Mouse (Mus musculus): Measurements from ENCODE around the gene P2rx4. TPM values are rescaled to one million over a fixed set of nuclear protein-coding genes. Genes with fewer than 3 reads are reported as not detected.

P2rx4 gene
- polyA plus RNA-seq, 1 experiment from 2014 or later = 8.6 TPM

GRCm38 (mm10) chr5:122767283-122767682 lies 59.9 kb downstream of the P2rx4 start:
- Histone ChIP-seq H3K27me3 (no peaks in the 10 kb centered on the region), H3K4me2 (replicated peaks) (no peak overlapping the region), H3K9ac (no peak overlapping the region), H3K9me3 (no peaks in the 10 kb centered on the region), H3K4me3 (no peak overlapping the region), H3K27ac (no peak overlapping the region), H3K36me3 (0 out of 2 replicates have a peak, but pooled peaks cover 19% of the 10 kb centered on the region), H3K4me1 (peaks cover 15% of the 10 kb centered on the region)
- 93% methylated on average over 11 of the region's 11 CpGs for WGBS
- no peak for ATAC-seq (ENCODE audit: insufficient number of reproducible peaks, insufficient read depth, low FRiP score, low TSS enrichment)

- H3K9ac ChIP-seq = no peak overlapping the region
- no peaks in the 10 kb centered on the region for H3K27me3 ChIP-seq
- ATAC-seq (ENCODE audit: insufficient number of reproducible peaks, insufficient read depth, low FRiP score, low TSS enrichment) = no peak
- no peak overlapping the region for H3K4me2 ChIP-seq (replicated peaks)
- H3K9me3 ChIP-seq = no peaks in the 10 kb centered on the region
- 87% methylated on average over 15 of the region's 15 CpGs for WGBS
- H3K4me1 ChIP-seq = peaks cover 10% of the 10 kb centered on the region
- H3K4me3 ChIP-seq = no peak overlapping the region
- H3K36me3 ChIP-seq = 0 out of 2 replicates have a peak, but pooled peaks cover 13% of the 10 kb centered on the region
- H3K27ac ChIP-seq = no peak overlapping the region
Observed at GRCm38 (mm10) chr5:122769101-122769568, 61.8 kb downstream of the P2rx4 start.

- Histone ChIP-seq H3K4me2 (replicated peaks) (no peak overlapping the region), H3K36me3 (0 out of 2 replicates have a peak, but pooled peaks cover 13% of the 10 kb centered on the region), H3K9me3 (no peaks in the 10 kb centered on the region), H3K4me3 (no peak overlapping the region), H3K27ac (peak overlapping the region; percentile 67), H3K9ac (0 out of 2 replicates have a peak overlapping the region, but pooled peaks have one; percentile 1), H3K4me1 (peaks cover 10% of the 10 kb centered on the region), H3K27me3 (no peaks in the 10 kb centered on the region)
- ATAC-seq (ENCODE audit: insufficient number of reproducible peaks, insufficient read depth, low FRiP score, low TSS enrichment) = no peak
- WGBS = 51% methylated on average over 7 of the region's 7 CpGs
Observed at GRCm38 (mm10) chr5:122770304-122770703, 63.0 kb downstream of the P2rx4 start.

GRCm38 (mm10) chr5:122770806-122771261 lies 63.5 kb downstream of the P2rx4 start:
- 67% methylated on average over 10 of the region's 10 CpGs for WGBS
- H3K36me3 ChIP-seq = 0 out of 2 replicates have a peak, but pooled peaks cover 13% of the 10 kb centered on the region

GRCm38 (mm10) chr5:122771428-122771827 lies 64.1 kb downstream of the P2rx4 start:
- H3K4me2 ChIP-seq (replicated peaks) = no peak overlapping the region
- H3K4me1 ChIP-seq = peaks cover 10% of the 10 kb centered on the region
- H3K36me3 ChIP-seq = 0 out of 2 replicates have a peak, but pooled peaks cover 13% of the 10 kb centered on the region
- H3K4me3 ChIP-seq = no peak overlapping the region
- H3K27ac ChIP-seq = no peak overlapping the region
- H3K27me3 ChIP-seq = no peaks in the 10 kb centered on the region
- ATAC-seq (ENCODE audit: insufficient number of reproducible peaks, insufficient read depth, low FRiP score, low TSS enrichment) = no peak
- 89% methylated on average over 9 of the region's 9 CpGs for WGBS
- no peaks in the 10 kb centered on the region for H3K9me3 ChIP-seq
- H3K9ac ChIP-seq = no peak overlapping the region

More at GRCm38 (mm10) chr5:122770806-122771261, 63.5 kb downstream of the P2rx4 start:
- no peaks in the 10 kb centered on the region for H3K9me3 ChIP-seq
- no peak overlapping the region for H3K4me3 ChIP-seq
- H3K9ac ChIP-seq = no peak overlapping the region
- H3K27ac ChIP-seq = peak overlapping the region; percentile 67; the same call in 1 of the 2 replicates
- no peak for ATAC-seq (ENCODE audit: insufficient number of reproducible peaks, insufficient read depth, low FRiP score, low TSS enrichment)
- no peak overlapping the region for H3K4me2 ChIP-seq (replicated peaks)
- H3K27me3 ChIP-seq = no peaks in the 10 kb centered on the region
- peaks cover 10% of the 10 kb centered on the region for H3K4me1 ChIP-seq

- no peaks in the 10 kb centered on the region for H3K27me3 ChIP-seq
- 0 out of 2 replicates have a peak, but pooled peaks cover 6% of the 10 kb centered on the region for H3K36me3 ChIP-seq
- no peak overlapping the region for H3K4me2 ChIP-seq (replicated peaks)
- peaks cover 16% of the 10 kb centered on the region for H3K4me1 ChIP-seq
- no peak overlapping the region for H3K27ac ChIP-seq
- H3K9ac ChIP-seq = no peak overlapping the region
- H3K4me3 ChIP-seq = no peak overlapping the region
- no peak for ATAC-seq (ENCODE audit: insufficient number of reproducible peaks, insufficient read depth, low FRiP score, low TSS enrichment)
- H3K9me3 ChIP-seq = no peaks in the 10 kb centered on the region
- WGBS = 81% methylated on average over 11 of the region's 11 CpGs
Observed at GRCm38 (mm10) chr5:122773756-122774155, 66.4 kb downstream of the P2rx4 start.

GRCm38 (mm10) chr5:122774743-122775611 lies 67.6 kb downstream of the P2rx4 start:
- ATAC-seq (ENCODE audit: insufficient number of reproducible peaks, insufficient read depth, low FRiP score, low TSS enrichment) = no peak
- no peak overlapping the region for H3K4me3 ChIP-seq
- WGBS = 81% methylated on average over 28 of the region's 28 CpGs
- H3K27ac ChIP-seq = no peak overlapping the region
- H3K4me1 ChIP-seq = peaks cover 16% of the 10 kb centered on the region
- no peak overlapping the region for H3K9ac ChIP-seq
- no peaks in the 10 kb centered on the region for H3K27me3 ChIP-seq
- H3K36me3 ChIP-seq = no peaks in the 10 kb centered on the region
- H3K4me2 ChIP-seq (replicated peaks) = no peak overlapping the region
- no peaks in the 10 kb centered on the region for H3K9me3 ChIP-seq

GRCm38 (mm10) chr5:122775646-122776286 lies 68.4 kb downstream of the P2rx4 start:
- Histone ChIP-seq H3K9me3 (no peaks in the 10 kb centered on the region), H3K4me2 (replicated peaks) (no peak overlapping the region), H3K27ac (no peak overlapping the region), H3K36me3 (no peaks in the 10 kb centered on the region), H3K9ac (no peak overlapping the region), H3K4me3 (no peak overlapping the region), H3K27me3 (no peaks in the 10 kb centered on the region), H3K4me1 (peaks cover 10% of the 10 kb centered on the region)
- ATAC-seq (ENCODE audit: insufficient number of reproducible peaks, insufficient read depth, low FRiP score, low TSS enrichment) = no peak
- 80% methylated on average over 14 of the region's 14 CpGs for WGBS

GRCm38 (mm10) chr5:122777322-122777721 lies 70.0 kb downstream of the P2rx4 start:
- H3K9ac ChIP-seq = no peak overlapping the region
- H3K27me3 ChIP-seq = no peaks in the 10 kb centered on the region
- no peak overlapping the region for H3K4me3 ChIP-seq
- no peak for ATAC-seq (ENCODE audit: insufficient number of reproducible peaks, insufficient read depth, low FRiP score, low TSS enrichment)
- H3K4me2 ChIP-seq (replicated peaks) = no peak overlapping the region
- H3K4me1 ChIP-seq = peaks cover 6% of the 10 kb centered on the region; the same call in 1 of the 2 replicates
- H3K9me3 ChIP-seq = no peaks in the 10 kb centered on the region
- H3K27ac ChIP-seq = no peak overlapping the region
- WGBS = 56% methylated on average over 2 of the region's 2 CpGs
- H3K36me3 ChIP-seq = no peaks in the 10 kb centered on the region

GRCm38 (mm10) chr5:122778231-122779226 lies 71.2 kb downstream of the P2rx4 start:
- WGBS = 1% methylated on average over 55 of the region's 55 CpGs
- Histone ChIP-seq H3K27me3 (no peaks in the 10 kb centered on the region), H3K9ac (peak overlapping the region; percentile 91), H3K9me3 (no peaks in the 10 kb centered on the region), H3K4me2 (replicated peaks) (peak overlapping the region; percentile 94), H3K36me3 (no peaks in the 10 kb centered on the region), H3K4me1 (peaks cover 6% of the 10 kb centered on the region; the same call in 1 of the 2 replicates), H3K27ac (0 out of 2 replicates have a peak overlapping the region, but pooled peaks have one; percentile 74), H3K4me3 (peak overlapping the region; percentile 90)
- ATAC-seq (ENCODE audit: insufficient number of reproducible peaks, insufficient read depth, low FRiP score, low TSS enrichment) = peak; percentile 57
